Mouse (Mus musculus): ENCODE data around the gene Gm20388. TPM values are rescaled to one million over a fixed set of nuclear protein-coding genes. Genes with fewer than 3 reads are reported as not detected.

Gene Gm20388
- polyA plus RNA-seq, 1 experiment from 2014 or later: not detected

- Histone ChIP-seq H3K27ac (ENCODE audit: low read depth, low read length) (no peak overlapping the region), H3K9ac (ENCODE audit: low read length) (no peak overlapping the region), H3K4me1 (ENCODE audit: control insufficient read depth, insufficient read depth, low read length) (peaks cover 48% of the 10 kb centered on the region), H3K4me3 (ENCODE audit: low read depth, low read length) (no peak overlapping the region), H3K4me2 (no peak overlapping the region), H3K9me3 (ENCODE audit: control insufficient read depth, low read length) (no peaks in the 10 kb centered on the region), H3K36me3 (ENCODE audit: control insufficient read depth, insufficient read depth, low read length) (no peaks in the 10 kb centered on the region), H3K27me3 (ENCODE audit: control insufficient read depth, insufficient read depth, low read length) (peaks cover 2% of the 10 kb centered on the region; the same call in 1 of the 2 replicates)
- WGBS: 77% methylated on average over 5 of the region's 5 CpGs
- DNase-seq (ENCODE audit: low spot score, missing footprints): no peak
- no peak for ATAC-seq (ENCODE audit: low FRiP score)
Measured at GRCm38 (mm10) chr8:120428492-120428891, 517.9 kb downstream of the Gm20388 start.

GRCm38 (mm10) chr8:120429116-120429515, 518.5 kb downstream of the Gm20388 start:
- H3K4me1 ChIP-seq (ENCODE audit: control insufficient read depth, insufficient read depth, low read length): peaks cover 41% of the 10 kb centered on the region
- H3K4me3 ChIP-seq (ENCODE audit: low read depth, low read length): no peak overlapping the region
- H3K9ac ChIP-seq (ENCODE audit: low read length): no peak overlapping the region
- ATAC-seq (ENCODE audit: low FRiP score) (no peak), DNase-seq (ENCODE audit: low spot score, missing footprints) (no peak)
- WGBS: 91% methylated on average over 1 of the region's 1 CpGs
- no peaks in the 10 kb centered on the region for H3K9me3 ChIP-seq (ENCODE audit: control insufficient read depth, low read length)
- no peaks in the 10 kb centered on the region for H3K36me3 ChIP-seq (ENCODE audit: control insufficient read depth, insufficient read depth, low read length)
- H3K27ac ChIP-seq (ENCODE audit: low read depth, low read length): no peak overlapping the region
- H3K27me3 ChIP-seq (ENCODE audit: control insufficient read depth, insufficient read depth, low read length): no peaks in the 10 kb centered on the region
- no peak overlapping the region for H3K4me2 ChIP-seq

DNA sequence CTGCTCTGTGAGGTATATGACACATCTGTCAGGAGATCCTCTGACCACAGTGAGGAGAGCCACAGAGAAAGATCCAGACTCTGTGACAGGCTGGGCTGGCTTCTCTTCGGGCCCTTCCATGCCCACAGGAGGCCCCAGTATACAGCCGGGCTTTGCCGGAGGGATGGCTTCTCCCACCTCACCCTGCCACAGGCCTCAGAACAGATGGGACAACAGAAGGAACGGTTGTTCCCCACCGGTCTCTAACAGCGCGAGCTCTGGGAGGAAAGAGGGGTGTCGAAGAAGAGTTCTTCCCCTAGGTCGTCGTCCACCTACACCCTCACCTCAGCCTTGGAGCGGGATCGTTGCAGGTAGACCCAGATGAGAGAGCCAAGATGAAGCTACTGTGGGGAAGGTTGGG, 520.4 kb downstream of the Gm20388 start:
- no peak overlapping the region for H3K4me3 ChIP-seq (ENCODE audit: low read depth, low read length)
- DNase-seq (ENCODE audit: low spot score, missing footprints) (no peak), ATAC-seq (ENCODE audit: low FRiP score) (no peak)
- H3K9ac ChIP-seq (ENCODE audit: low read length): no peak overlapping the region
- H3K9me3 ChIP-seq (ENCODE audit: control insufficient read depth, low read length): no peaks in the 10 kb centered on the region
- H3K4me1 ChIP-seq (ENCODE audit: control insufficient read depth, insufficient read depth, low read length): peaks cover 23% of the 10 kb centered on the region
- no peak overlapping the region for H3K27ac ChIP-seq (ENCODE audit: low read depth, low read length)
- no peak overlapping the region for H3K4me2 ChIP-seq
- no peaks in the 10 kb centered on the region for H3K36me3 ChIP-seq (ENCODE audit: control insufficient read depth, insufficient read depth, low read length)
- WGBS: 87% methylated on average over 12 of the region's 12 CpGs
- no peaks in the 10 kb centered on the region for H3K27me3 ChIP-seq (ENCODE audit: control insufficient read depth, insufficient read depth, low read length)

- no peak overlapping the region for H3K4me3 ChIP-seq (ENCODE audit: low read depth, low read length)
- peaks cover 2% of the 10 kb centered on the region; the same call in 1 of the 2 replicates for H3K27me3 ChIP-seq (ENCODE audit: control insufficient read depth, insufficient read depth, low read length)
- H3K36me3 ChIP-seq (ENCODE audit: control insufficient read depth, insufficient read depth, low read length): no peaks in the 10 kb centered on the region
- H3K9ac ChIP-seq (ENCODE audit: low read length): no peak overlapping the region
- H3K4me1 ChIP-seq (ENCODE audit: control insufficient read depth, insufficient read depth, low read length): peaks cover 15% of the 10 kb centered on the region
- ATAC-seq (ENCODE audit: low FRiP score) (no peak), DNase-seq (ENCODE audit: low spot score, missing footprints) (no peak)
- no peak overlapping the region for H3K4me2 ChIP-seq
- WGBS: 83% methylated on average over 7 of the region's 7 CpGs
- H3K9me3 ChIP-seq (ENCODE audit: control insufficient read depth, low read length): no peaks in the 10 kb centered on the region
- no peak overlapping the region for H3K27ac ChIP-seq (ENCODE audit: low read depth, low read length)
Measured at GRCm38 (mm10) chr8:120432438-120432837, 521.8 kb downstream of the Gm20388 start.

DNA sequence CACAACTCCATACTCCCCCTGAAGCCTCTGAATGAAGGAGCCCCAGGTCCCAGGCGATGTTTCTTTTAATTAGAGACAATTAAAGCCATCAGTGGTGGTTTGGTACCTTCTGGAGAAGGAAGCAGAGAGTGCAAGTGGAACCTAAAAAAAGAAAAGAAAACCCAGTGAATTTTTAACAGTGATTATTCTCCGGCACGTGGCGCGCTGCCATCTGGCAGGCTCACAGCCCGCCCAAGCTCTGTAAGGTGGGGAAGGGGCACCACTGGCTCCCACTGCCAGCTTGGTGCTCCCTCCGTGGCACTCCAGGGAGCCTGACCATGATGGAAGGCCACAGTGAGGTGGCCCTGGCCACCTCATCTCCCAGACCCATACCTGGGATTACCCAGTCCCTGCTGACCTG, 522.5 kb downstream of the Gm20388 start:
- WGBS: 88% methylated on average over 7 of the region's 7 CpGs
- ATAC-seq (ENCODE audit: low FRiP score) (no peak), DNase-seq (ENCODE audit: low spot score, missing footprints) (no peak)
- Histone ChIP-seq H3K4me3 (ENCODE audit: low read depth, low read length) (no peak overlapping the region), H3K9me3 (ENCODE audit: control insufficient read depth, low read length) (no peaks in the 10 kb centered on the region), H3K27ac (ENCODE audit: low read depth, low read length) (no peak overlapping the region), H3K9ac (ENCODE audit: low read length) (no peak overlapping the region), H3K36me3 (ENCODE audit: control insufficient read depth, insufficient read depth, low read length) (no peaks in the 10 kb centered on the region), H3K4me2 (no peak overlapping the region), H3K27me3 (ENCODE audit: control insufficient read depth, insufficient read depth, low read length) (peaks cover 6% of the 10 kb centered on the region; the same call in 1 of the 2 replicates), H3K4me1 (ENCODE audit: control insufficient read depth, insufficient read depth, low read length) (peaks cover 9% of the 10 kb centered on the region)

GRCm38 (mm10) chr8:120433734-120434133, 523.1 kb downstream of the Gm20388 start:
- H3K4me1 ChIP-seq (ENCODE audit: control insufficient read depth, insufficient read depth, low read length): peaks cover 10% of the 10 kb centered on the region
- no peak overlapping the region for H3K27ac ChIP-seq (ENCODE audit: low read depth, low read length)
- no peaks in the 10 kb centered on the region for H3K9me3 ChIP-seq (ENCODE audit: control insufficient read depth, low read length)
- peaks cover 6% of the 10 kb centered on the region; the same call in 1 of the 2 replicates for H3K27me3 ChIP-seq (ENCODE audit: control insufficient read depth, insufficient read depth, low read length)
- 95% methylated on average over 1 of the region's 1 CpGs for WGBS
- ATAC-seq (ENCODE audit: low FRiP score) (no peak), DNase-seq (ENCODE audit: low spot score, missing footprints) (no peak)
- no peaks in the 10 kb centered on the region for H3K36me3 ChIP-seq (ENCODE audit: control insufficient read depth, insufficient read depth, low read length)
- H3K4me3 ChIP-seq (ENCODE audit: low read depth, low read length): no peak overlapping the region
- no peak overlapping the region for H3K4me2 ChIP-seq
- no peak overlapping the region for H3K9ac ChIP-seq (ENCODE audit: low read length)

DNA sequence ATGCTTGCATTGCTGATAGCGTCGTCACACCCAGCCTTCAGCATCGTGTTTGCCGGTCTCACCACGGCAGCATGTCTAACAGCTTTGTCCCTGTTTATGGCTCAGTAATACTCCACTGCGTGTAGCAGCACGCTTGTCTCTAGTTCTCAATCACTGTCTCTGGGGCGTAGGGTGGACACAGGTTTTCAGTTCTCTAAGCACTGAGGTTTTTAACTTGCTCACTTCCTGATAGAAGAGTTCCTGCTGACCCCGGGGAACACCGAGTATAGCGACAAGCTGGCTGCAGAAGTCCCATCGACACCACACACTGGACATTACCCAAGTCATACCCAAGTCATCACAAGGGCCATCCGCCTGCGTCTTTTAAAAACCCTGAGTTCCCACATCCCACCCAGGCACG, 525.1 kb downstream of the Gm20388 start:
- Histone ChIP-seq H3K27ac (ENCODE audit: low read depth, low read length) (no peak overlapping the region), H3K4me1 (ENCODE audit: control insufficient read depth, insufficient read depth, low read length) (peaks cover 28% of the 10 kb centered on the region), H3K9me3 (ENCODE audit: control insufficient read depth, low read length) (no peaks in the 10 kb centered on the region), H3K36me3 (ENCODE audit: control insufficient read depth, insufficient read depth, low read length) (no peaks in the 10 kb centered on the region), H3K9ac (ENCODE audit: low read length) (no peak overlapping the region), H3K4me2 (no peak overlapping the region), H3K27me3 (ENCODE audit: control insufficient read depth, insufficient read depth, low read length) (peaks cover 6% of the 10 kb centered on the region), H3K4me3 (ENCODE audit: low read depth, low read length) (no peak overlapping the region)
- WGBS: 94% methylated on average over 15 of the region's 15 CpGs
- ATAC-seq (ENCODE audit: low FRiP score) (no peak), DNase-seq (ENCODE audit: low spot score, missing footprints) (no peak)

DNA sequence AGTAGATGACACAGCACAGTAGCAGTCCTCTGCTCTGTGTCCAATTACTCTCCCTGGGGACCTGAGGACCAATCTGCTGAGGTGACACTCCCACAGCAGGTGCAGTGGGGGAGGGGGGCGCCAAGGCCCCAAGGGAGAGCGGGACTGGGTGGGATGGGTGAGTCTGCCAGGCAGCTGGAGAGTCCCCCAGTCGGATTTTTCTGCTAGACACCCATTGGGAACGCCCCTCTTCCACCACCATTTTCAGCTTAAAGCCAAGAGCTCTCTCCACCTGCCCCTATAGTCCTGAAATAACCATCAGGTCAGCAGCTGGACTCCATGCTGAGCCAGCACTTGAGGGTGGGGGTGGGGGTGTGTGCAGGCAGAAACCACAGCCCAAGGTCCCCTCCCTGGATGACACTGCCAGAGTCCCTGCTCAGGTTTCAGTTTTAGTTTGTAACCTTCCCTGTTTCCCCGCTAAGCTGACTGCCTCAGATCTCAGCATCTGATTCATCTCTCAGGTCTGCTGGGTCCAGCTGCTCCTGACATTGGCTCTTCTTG, 525.9 kb downstream of the Gm20388 start:
- Histone ChIP-seq H3K27ac (ENCODE audit: low read depth, low read length) (no peak overlapping the region), H3K27me3 (ENCODE audit: control insufficient read depth, insufficient read depth, low read length) (peaks cover 6% of the 10 kb centered on the region), H3K4me3 (ENCODE audit: low read depth, low read length) (no peak overlapping the region), H3K9me3 (ENCODE audit: control insufficient read depth, low read length) (no peaks in the 10 kb centered on the region), H3K4me1 (ENCODE audit: control insufficient read depth, insufficient read depth, low read length) (peaks cover 33% of the 10 kb centered on the region), H3K9ac (ENCODE audit: low read length) (0 out of 2 replicates have a peak overlapping the region, but pooled peaks have one; percentile 1), H3K4me2 (no peak overlapping the region), H3K36me3 (ENCODE audit: control insufficient read depth, insufficient read depth, low read length) (no peaks in the 10 kb centered on the region)
- no peak for DNase-seq (ENCODE audit: low spot score, missing footprints)
- WGBS: 47% methylated on average over 5 of the region's 5 CpGs
- ATAC-seq (ENCODE audit: low FRiP score): no peak

DNA sequence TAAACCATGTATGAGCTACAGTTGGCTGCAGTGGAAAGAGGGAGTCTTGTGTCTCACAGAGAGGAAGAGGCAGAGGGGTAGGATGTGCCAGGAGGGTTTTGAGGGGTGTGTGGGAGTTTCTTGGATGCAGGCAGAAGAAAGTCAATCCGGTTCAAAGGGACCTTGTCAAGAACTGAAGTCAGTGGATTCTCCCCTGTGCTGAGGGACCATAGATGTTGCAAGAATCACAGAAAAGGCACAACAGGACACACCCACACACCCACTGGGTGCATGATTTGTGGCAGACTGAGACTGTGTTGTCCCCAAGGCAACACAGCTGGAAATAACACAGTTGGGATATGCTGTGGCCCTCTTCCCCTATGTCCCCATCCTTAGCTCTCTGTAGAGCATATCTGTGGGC, 526.6 kb downstream of the Gm20388 start:
- H3K36me3 ChIP-seq (ENCODE audit: control insufficient read depth, insufficient read depth, low read length): no peaks in the 10 kb centered on the region
- no peak overlapping the region for H3K4me3 ChIP-seq (ENCODE audit: low read depth, low read length)
- H3K27me3 ChIP-seq (ENCODE audit: control insufficient read depth, insufficient read depth, low read length): peaks cover 6% of the 10 kb centered on the region
- H3K9ac ChIP-seq (ENCODE audit: low read length): no peak overlapping the region
- ATAC-seq (ENCODE audit: low FRiP score) (no peak), DNase-seq (ENCODE audit: low spot score, missing footprints) (no peak)
- H3K27ac ChIP-seq (ENCODE audit: low read depth, low read length): no peak overlapping the region
- H3K4me1 ChIP-seq (ENCODE audit: control insufficient read depth, insufficient read depth, low read length): peaks cover 33% of the 10 kb centered on the region
- H3K9me3 ChIP-seq (ENCODE audit: control insufficient read depth, low read length): no peaks in the 10 kb centered on the region
- no peak overlapping the region for H3K4me2 ChIP-seq
- WGBS: 71% methylated on average over 1 of the region's 1 CpGs

All from midbrain, embryonic 11.5 days (tissue).